Mouse (Mus musculus) lung, embryonic 14.5 days (tissue): ENCODE results near the gene Tmcc3. TPM values are rescaled to one million over a fixed set of nuclear protein-coding genes. Genes with fewer than 3 reads are reported as not detected.
"Not testable (repeated sequence)": the region's sequence is repeated elsewhere in the genome, so short reads cannot be mapped to it uniquely, and the experiment has no call there.

Experiments used
- ATAC-seq: fragments of 200-750 bp; cut with Nextera tagmentation; 2 replicates; pipeline ENCODE4 v1.8.0; 2017; ENCODE audit warnings: mild to moderate bottlenecking, moderate TSS enrichment, moderate library complexity; ENCODE audit not compliant: insufficient read depth
- DNase-seq: peaks from one replicate; pipeline ENCODE4 v3.0.0-alpha.2; 2015
- H3K27ac ChIP-seq: fragments of 300-500 bp; sonication (generic); 2 replicates; pipeline ENCODE4 v1.5.1; 2014; ENCODE audit warnings: low read depth, mild to moderate bottlenecking, moderate library complexity
- H3K27me3 ChIP-seq: fragments of 300-500 bp; sonication (generic); 2 replicates; pipeline ENCODE4 v1.6.1; 2014; ENCODE audit warnings: low read length, control low read depth; ENCODE audit not compliant: insufficient read depth
- H3K36me3 ChIP-seq: fragments of 300-500 bp; sonication (generic); 2 replicates; pipeline ENCODE4 v1.6.1; 2014; ENCODE audit warnings: control low read depth; ENCODE audit not compliant: insufficient read depth
- H3K4me1 ChIP-seq: fragments of 300-500 bp; sonication (generic); 2 replicates; pipeline ENCODE4 v1.6.1; 2014; ENCODE audit warnings: antibody characterized with exemption, control low read depth; ENCODE audit not compliant: insufficient read depth
- H3K4me2 ChIP-seq: fragments of 300-500 bp; sonication (generic); 2 replicates; pipeline ENCODE4 v1.6.1; 2014; ENCODE audit warnings: mild to moderate bottlenecking
- H3K4me3 ChIP-seq: fragments of 300-500 bp; sonication (generic); 2 replicates; pipeline ENCODE4 v1.5.1; 2014; ENCODE audit warnings: low read depth, low read length
- H3K9ac ChIP-seq: fragments of 300-500 bp; sonication (generic); 2 replicates; pipeline ENCODE4 v1.6.1; 2014
- H3K9me3 ChIP-seq: fragments of 300-500 bp; sonication (generic); 2 replicates; pipeline ENCODE4 v1.6.1; 2016; ENCODE audit warnings: low read depth, low read length, control low read depth
- CTCF ChIP-seq: IDR thresholded peaks from 2 replicates; pipeline ENCODE4 v1.5.1; 2016; ENCODE audit warnings: antibody characterized with exemption, low read depth
- WGBS: fragments of 180-500 bp; shearing (Covaris S2); extraction: QIAGEN DNeasy Blood & Tissue Kit; methylation state at CpG from one replicate; pipeline ENCODE4 v1.1.7; 2014; 5-methylcytosine and 5-hydroxymethylcytosine counted together
- polyA plus RNA-seq: library from polyadenylated mRNA; unstranded; fragments of >200 nt; fragmentation: Nextera tagmentation; extraction: Ambion mirVana; gene quantifications from 2 replicates; pipeline ENCODE4 v1.2.1, GENCODE M21; 2014

The Tmcc3 gene
- polyA plus RNA-seq, 1 experiment from 2014 or later: 5.3 TPM

GRCm38 (mm10) chr10:94588976-94589375 is 277.2 kb downstream of the Tmcc3 start:
- no peak for DNase-seq
- Histone ChIP-seq H3K9ac (no peak overlapping the region), H3K27me3 (no peaks in the 10 kb centered on the region), H3K9me3 (no peaks in the 10 kb centered on the region), H3K27ac (no peak overlapping the region), H3K4me3 (no peak overlapping the region), H3K36me3 (no peaks in the 10 kb centered on the region), H3K4me2 (no peak overlapping the region), H3K4me1 (no peaks in the 10 kb centered on the region)
- no peak for TF ChIP-seq CTCF
- ATAC-seq: no peak
- 80% methylated on average over 5 of the region's 5 CpGs for WGBS

GRCm38 (mm10) chr10:94595705-94596104 is 284.0 kb downstream of the Tmcc3 start:
- H3K9me3 ChIP-seq: no peaks in the 10 kb centered on the region
- H3K9ac ChIP-seq: no peak overlapping the region
- no peaks in the 10 kb centered on the region for H3K27me3 ChIP-seq
- no peaks in the 10 kb centered on the region for H3K36me3 ChIP-seq
- peak; percentile 68 for DNase-seq
- WGBS: 64% methylated on average over 9 of the region's 9 CpGs
- no peak for TF ChIP-seq CTCF
- no peak overlapping the region for H3K4me3 ChIP-seq
- 0 out of 2 replicates have a peak overlapping the region, but pooled peaks have one; percentile 16 for H3K27ac ChIP-seq
- no peaks in the 10 kb centered on the region for H3K4me1 ChIP-seq
- H3K4me2 ChIP-seq: no peak overlapping the region
- peak; percentile 69 for ATAC-seq

- not testable (repeated sequence) for ATAC-seq, H3K4me3 ChIP-seq, H3K9ac ChIP-seq, H3K4me2 ChIP-seq, H3K27ac ChIP-seq, H3K27me3 ChIP-seq, H3K36me3 ChIP-seq, H3K9me3 ChIP-seq, H3K4me1 ChIP-seq, DNase-seq
- WGBS: 83% methylated on average over 2 of the region's 2 CpGs
These were observed 288.1 kb downstream of the Tmcc3 start for GRCm38 (mm10) chr10:94599846-94600245.

GRCm38 (mm10) chr10:94601034-94601433 is 289.3 kb downstream of the Tmcc3 start:
- Histone ChIP-seq H3K4me3 (no peak overlapping the region), H3K27me3 (no peaks in the 10 kb centered on the region), H3K9ac (no peak overlapping the region), H3K4me1 (no peaks in the 10 kb centered on the region), H3K27ac (no peak overlapping the region), H3K4me2 (no peak overlapping the region), H3K9me3 (no peaks in the 10 kb centered on the region), H3K36me3 (no peaks in the 10 kb centered on the region)
- no peak for TF ChIP-seq CTCF
- ATAC-seq: no peak
- WGBS: 80% methylated on average over 6 of the region's 6 CpGs
- DNase-seq: no peak

GRCm38 (mm10) chr10:94605491-94605890 is 293.7 kb downstream of the Tmcc3 start:
- Histone ChIP-seq H3K9ac (no peak overlapping the region), H3K27ac (no peak overlapping the region), H3K4me2 (no peak overlapping the region), H3K36me3 (no peaks in the 10 kb centered on the region), H3K9me3 (no peaks in the 10 kb centered on the region), H3K4me3 (no peak overlapping the region), H3K4me1 (no peaks in the 10 kb centered on the region), H3K27me3 (no peaks in the 10 kb centered on the region)
- TF ChIP-seq CTCF: no peak
- WGBS: 78% methylated on average over 4 of the region's 4 CpGs
- ATAC-seq (no peak), DNase-seq (no peak)

GRCm38 (mm10) chr10:94609309-94609777 is 297.6 kb downstream of the Tmcc3 start:
- no peaks in the 10 kb centered on the region for H3K4me1 ChIP-seq
- ATAC-seq (peak; percentile 82), DNase-seq (peak; percentile 88)
- TF ChIP-seq CTCF: peak; percentile 95
- H3K4me3 ChIP-seq: no peak overlapping the region
- H3K9ac ChIP-seq: no peak overlapping the region
- no peaks in the 10 kb centered on the region for H3K9me3 ChIP-seq
- H3K27ac ChIP-seq: no peak overlapping the region
- H3K27me3 ChIP-seq: no peaks in the 10 kb centered on the region
- WGBS: 54% methylated on average over 5 of the region's 5 CpGs
- H3K36me3 ChIP-seq: no peaks in the 10 kb centered on the region
- H3K4me2 ChIP-seq: no peak overlapping the region

- ATAC-seq (no peak), DNase-seq (peak; percentile 37)
- no peak overlapping the region for H3K9ac ChIP-seq
- no peak overlapping the region for H3K4me3 ChIP-seq
- WGBS: 45% methylated on average over 13 of the region's 13 CpGs
- no peak overlapping the region for H3K4me2 ChIP-seq
- no peaks in the 10 kb centered on the region for H3K27me3 ChIP-seq
- no peaks in the 10 kb centered on the region for H3K36me3 ChIP-seq
- H3K4me1 ChIP-seq: no peaks in the 10 kb centered on the region
- TF ChIP-seq CTCF: no peak
- H3K9me3 ChIP-seq: no peaks in the 10 kb centered on the region
- H3K27ac ChIP-seq: no peak overlapping the region
These were observed 299.6 kb downstream of the Tmcc3 start for GRCm38 (mm10) chr10:94611228-94611968.
